Mouse (Mus musculus): ENCODE measurements at regions not wholly inside any gene's neighbourhood (a gene's known extent, or its start where the extent isn't known, plus 50 kb on each side); places are given as distances from the start of the nearest gene placed in this dataset.

DNA sequence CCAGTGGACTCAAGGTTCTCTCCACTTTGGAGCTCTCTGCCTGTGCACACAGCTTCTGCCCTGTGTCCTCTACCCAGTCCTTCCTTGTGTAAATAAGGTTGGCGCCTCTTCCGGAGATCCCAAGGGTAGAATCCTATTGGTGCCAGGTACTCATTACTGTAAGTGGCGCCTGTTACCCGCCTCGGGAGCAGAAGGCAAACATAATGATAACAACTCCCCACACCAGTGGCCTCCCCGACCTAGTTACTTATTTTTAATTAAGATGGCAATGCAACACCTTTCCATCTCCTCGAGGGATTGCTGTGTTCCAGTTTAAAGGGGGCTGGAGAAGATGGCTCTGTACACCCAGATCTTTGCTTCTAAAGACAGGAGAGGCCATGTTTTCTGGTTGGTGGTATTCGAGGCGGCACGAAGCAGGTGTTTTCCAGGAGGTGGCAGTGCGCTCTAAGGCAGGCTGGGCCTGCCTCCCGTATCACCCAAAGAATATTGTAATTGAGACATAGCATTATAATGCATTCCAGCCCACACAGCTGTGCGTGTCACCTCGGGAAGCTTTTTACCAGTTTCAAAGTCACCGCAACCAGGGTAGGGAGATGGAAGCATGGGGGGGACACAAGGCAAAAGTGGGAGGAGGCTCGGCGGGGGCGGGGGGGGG lies 168.7 kb downstream of the Klf7 start:
- Histone ChIP-seq H3K27ac (ENCODE audit: low read length) (no peak overlapping the region), H3K9me3 (replicated peaks; ENCODE audit: control insufficient read depth, low read length) (no peaks in the 10 kb centered on the region), H3K9ac (ENCODE audit: low read length) (no peak overlapping the region), H3K4me1 (ENCODE audit: control insufficient read depth, insufficient read depth, low read length) (no peaks in the 10 kb centered on the region; the same call in 1 of the 2 replicates), H3K27me3 (ENCODE audit: control insufficient read depth, insufficient read depth, low read length) (no peaks in the 10 kb centered on the region), H3K4me2 (ENCODE audit: low read depth, low read length) (peak overlapping the region; percentile 13; the same call in 1 of the 2 replicates), H3K4me3 (ENCODE audit: low read length) (no peak overlapping the region), H3K36me3 (ENCODE audit: control insufficient read depth, insufficient read depth) (no peaks in the 10 kb centered on the region)
- ATAC-seq (replicated peaks; ENCODE audit: extremely low read depth, insufficient read depth, low FRiP score): peak; percentile 45; the same call in 1 of the 2 replicates
- 55% methylated on average over 18 of the region's 18 CpGs for WGBS

DNA sequence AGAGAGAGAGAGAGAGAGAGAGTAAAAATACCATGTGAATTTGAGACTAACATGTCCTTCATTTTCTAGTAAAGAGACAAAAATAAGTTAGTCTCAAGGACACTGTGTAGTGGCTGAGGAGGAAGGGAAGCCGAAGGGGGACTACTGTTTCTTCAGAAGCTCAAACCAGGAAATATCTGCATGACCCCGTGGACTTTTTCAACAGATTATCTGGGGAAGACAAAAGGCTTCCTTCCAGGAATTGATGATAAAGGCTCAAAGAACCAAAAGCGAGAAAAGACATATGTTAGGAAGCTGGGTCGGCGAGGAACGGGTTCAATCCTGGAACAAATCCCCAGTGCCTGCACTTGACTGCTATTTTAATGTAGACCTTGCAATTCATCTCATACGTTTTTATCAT lies 170.4 kb downstream of the Klf7 start:
- no peak for ATAC-seq (replicated peaks; ENCODE audit: extremely low read depth, insufficient read depth, low FRiP score)
- Histone ChIP-seq H3K4me1 (ENCODE audit: control insufficient read depth, insufficient read depth, low read length) (no peaks in the 10 kb centered on the region; the same call in 1 of the 2 replicates), H3K9ac (ENCODE audit: low read length) (no peak overlapping the region), H3K27ac (ENCODE audit: low read length) (no peak overlapping the region), H3K27me3 (ENCODE audit: control insufficient read depth, insufficient read depth, low read length) (no peaks in the 10 kb centered on the region), H3K4me3 (ENCODE audit: low read length) (no peak overlapping the region), H3K36me3 (ENCODE audit: control insufficient read depth, insufficient read depth) (no peaks in the 10 kb centered on the region), H3K9me3 (replicated peaks; ENCODE audit: control insufficient read depth, low read length) (no peaks in the 10 kb centered on the region), H3K4me2 (ENCODE audit: low read depth, low read length) (no peak overlapping the region)
- 52% methylated on average over 7 of the region's 7 CpGs for WGBS

DNA sequence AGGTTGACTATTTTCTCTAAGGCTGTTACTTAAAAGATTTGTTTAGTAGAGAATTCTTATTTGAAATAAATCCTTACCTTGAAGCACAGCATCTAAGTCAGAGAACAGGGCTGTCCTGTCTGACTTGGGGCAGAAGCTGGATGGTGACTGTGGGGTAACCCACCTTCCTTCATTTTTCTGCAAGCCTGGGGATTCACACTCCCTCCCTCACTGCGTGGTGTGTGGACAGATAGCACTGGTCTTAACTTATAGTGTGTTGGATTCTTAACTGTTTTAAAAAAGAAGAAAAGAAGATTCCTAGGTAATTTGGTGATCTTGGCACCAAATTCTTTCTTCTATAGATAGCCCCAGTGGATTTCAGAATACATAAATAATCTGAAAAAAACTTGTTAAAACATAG lies 174.8 kb downstream of the Klf7 start:
- H3K27ac ChIP-seq (ENCODE audit: low read length): no peak overlapping the region
- WGBS: 41% methylated on average over 1 of the region's 1 CpGs
- H3K9ac ChIP-seq (ENCODE audit: low read length): no peak overlapping the region
- H3K4me3 ChIP-seq (ENCODE audit: low read length): no peak overlapping the region
- ATAC-seq (replicated peaks; ENCODE audit: extremely low read depth, insufficient read depth, low FRiP score): no peak
- H3K4me2 ChIP-seq (ENCODE audit: low read depth, low read length): no peak overlapping the region
- no peaks in the 10 kb centered on the region for H3K9me3 ChIP-seq (replicated peaks; ENCODE audit: control insufficient read depth, low read length)
- no peaks in the 10 kb centered on the region for H3K36me3 ChIP-seq (ENCODE audit: control insufficient read depth, insufficient read depth)
- no peaks in the 10 kb centered on the region; the same call in 1 of the 2 replicates for H3K4me1 ChIP-seq (ENCODE audit: control insufficient read depth, insufficient read depth, low read length)
- H3K27me3 ChIP-seq (ENCODE audit: control insufficient read depth, insufficient read depth, low read length): peaks cover 3% of the 10 kb centered on the region; the same call in 1 of the 2 replicates

DNA sequence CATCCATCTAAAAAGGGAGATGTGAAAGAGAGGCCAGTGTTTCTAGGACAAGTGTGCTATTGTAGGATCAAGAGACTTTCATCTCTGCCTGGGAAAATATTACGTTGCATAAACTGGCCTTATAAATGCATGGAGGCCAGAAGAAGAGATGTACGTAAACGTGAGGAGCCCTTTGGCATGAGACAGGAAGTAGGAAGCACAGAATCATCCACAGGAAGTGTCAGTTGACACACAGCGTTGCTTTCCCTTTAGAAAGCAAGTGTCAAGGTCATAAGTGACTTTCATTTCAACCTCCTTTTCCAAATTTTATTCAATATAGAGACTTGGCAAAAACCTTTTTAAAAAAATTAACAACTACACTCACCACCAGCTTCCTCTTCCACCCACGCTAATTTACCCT lies 175.2 kb downstream of the Klf7 start:
- H3K4me3 ChIP-seq (ENCODE audit: low read length): no peak overlapping the region
- H3K9ac ChIP-seq (ENCODE audit: low read length): no peak overlapping the region
- 65% methylated on average over 5 of the region's 5 CpGs for WGBS
- no peaks in the 10 kb centered on the region for H3K36me3 ChIP-seq (ENCODE audit: control insufficient read depth, insufficient read depth)
- peaks cover 6% of the 10 kb centered on the region for H3K27me3 ChIP-seq (ENCODE audit: control insufficient read depth, insufficient read depth, low read length)
- no peak for ATAC-seq (replicated peaks; ENCODE audit: extremely low read depth, insufficient read depth, low FRiP score)
- H3K4me1 ChIP-seq (ENCODE audit: control insufficient read depth, insufficient read depth, low read length): no peaks in the 10 kb centered on the region; the same call in 1 of the 2 replicates
- no peaks in the 10 kb centered on the region for H3K9me3 ChIP-seq (replicated peaks; ENCODE audit: control insufficient read depth, low read length)
- H3K27ac ChIP-seq (ENCODE audit: low read length): no peak overlapping the region
- H3K4me2 ChIP-seq (ENCODE audit: low read depth, low read length): no peak overlapping the region

DNA sequence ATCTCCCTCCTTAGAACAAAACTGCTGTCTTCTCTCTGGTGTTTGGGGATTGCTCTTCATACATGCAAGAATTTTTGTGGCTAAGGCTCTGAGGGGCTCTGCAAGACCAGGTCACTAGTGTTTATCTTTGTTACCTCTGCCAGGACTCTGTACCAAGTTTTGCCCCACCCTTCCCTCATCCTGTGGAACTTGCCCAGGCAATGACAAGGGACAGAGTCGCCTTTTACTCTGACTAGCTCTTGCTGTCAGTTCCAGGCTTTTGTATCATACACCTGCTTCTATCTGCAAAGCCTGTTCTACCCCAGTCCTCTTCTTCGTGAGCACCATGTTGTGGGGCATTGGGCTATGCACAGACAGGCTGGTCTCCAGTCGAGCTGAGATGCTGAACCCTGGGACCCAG lies 175.7 kb upstream of the 4933402D24Rik start:
- H3K27me3 ChIP-seq (ENCODE audit: control insufficient read depth, insufficient read depth, low read length): peaks cover 6% of the 10 kb centered on the region
- H3K9ac ChIP-seq (ENCODE audit: low read length): no peak overlapping the region
- H3K36me3 ChIP-seq (ENCODE audit: control insufficient read depth, insufficient read depth): no peaks in the 10 kb centered on the region
- no peak overlapping the region for H3K4me2 ChIP-seq (ENCODE audit: low read depth, low read length)
- WGBS: 58% methylated on average over 3 of the region's 3 CpGs
- ATAC-seq (replicated peaks; ENCODE audit: extremely low read depth, insufficient read depth, low FRiP score): no peak
- H3K9me3 ChIP-seq (replicated peaks; ENCODE audit: control insufficient read depth, low read length): no peaks in the 10 kb centered on the region
- H3K4me1 ChIP-seq (ENCODE audit: control insufficient read depth, insufficient read depth, low read length): no peaks in the 10 kb centered on the region
- H3K27ac ChIP-seq (ENCODE audit: low read length): no peak overlapping the region
- H3K4me3 ChIP-seq (ENCODE audit: low read length): no peak overlapping the region

DNA sequence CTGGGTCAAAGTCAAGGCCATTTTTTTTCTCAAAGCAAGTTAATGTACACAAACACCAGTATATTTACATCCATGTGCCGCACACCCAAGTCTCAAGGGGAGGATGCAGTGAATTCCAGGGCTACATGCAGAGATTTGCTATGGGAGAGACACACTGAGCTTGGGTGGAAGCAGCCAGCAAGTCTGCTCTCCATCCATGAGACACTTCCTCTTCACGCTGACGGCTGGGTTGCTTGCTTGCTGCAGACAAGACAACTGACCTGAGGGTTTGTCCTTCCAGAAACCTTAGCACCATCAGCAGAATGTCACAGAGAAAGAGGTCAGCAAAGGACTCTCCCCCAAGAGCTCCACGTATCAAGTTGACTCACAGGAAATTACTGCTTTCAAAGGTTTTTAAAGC lies 169.3 kb upstream of the 4933402D24Rik start:
- no peak for ATAC-seq (replicated peaks; ENCODE audit: extremely low read depth, insufficient read depth, low FRiP score)
- no peak overlapping the region for H3K9ac ChIP-seq (ENCODE audit: low read length)
- H3K27ac ChIP-seq (ENCODE audit: low read length): no peak overlapping the region
- no peak overlapping the region for H3K4me3 ChIP-seq (ENCODE audit: low read length)
- no peaks in the 10 kb centered on the region for H3K9me3 ChIP-seq (replicated peaks; ENCODE audit: control insufficient read depth, low read length)
- H3K4me1 ChIP-seq (ENCODE audit: control insufficient read depth, insufficient read depth, low read length): peaks cover 8% of the 10 kb centered on the region; the same call in 1 of the 2 replicates
- H3K36me3 ChIP-seq (ENCODE audit: control insufficient read depth, insufficient read depth): no peaks in the 10 kb centered on the region
- 43% methylated on average over 4 of the region's 4 CpGs for WGBS
- H3K4me2 ChIP-seq (ENCODE audit: low read depth, low read length): no peak overlapping the region
- peaks cover 37% of the 10 kb centered on the region for H3K27me3 ChIP-seq (ENCODE audit: control insufficient read depth, insufficient read depth, low read length)

DNA sequence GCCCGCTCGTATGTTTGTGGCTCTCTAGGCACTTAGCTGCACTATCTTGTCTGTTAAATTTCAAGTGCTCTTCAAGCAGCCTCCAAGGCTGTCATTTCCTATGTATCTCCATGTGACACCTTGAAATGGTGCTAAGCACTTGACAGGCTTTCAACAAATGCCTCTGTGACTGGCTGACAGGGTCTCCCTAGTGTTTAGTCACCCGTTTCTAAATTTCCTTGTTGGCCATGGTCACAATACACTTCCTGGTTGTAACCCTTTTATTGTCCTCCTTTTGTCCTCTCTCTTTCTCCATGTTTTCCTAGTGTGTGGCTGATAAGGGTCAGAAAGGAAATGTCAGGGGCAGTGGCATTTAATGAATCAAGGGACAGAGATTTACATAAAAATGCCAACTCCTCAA lies 168.4 kb upstream of the 4933402D24Rik start:
- no peak overlapping the region for H3K27ac ChIP-seq (ENCODE audit: low read length)
- no peak overlapping the region for H3K4me2 ChIP-seq (ENCODE audit: low read depth, low read length)
- peaks cover 37% of the 10 kb centered on the region for H3K27me3 ChIP-seq (ENCODE audit: control insufficient read depth, insufficient read depth, low read length)
- no peaks in the 10 kb centered on the region for H3K36me3 ChIP-seq (ENCODE audit: control insufficient read depth, insufficient read depth)
- no peaks in the 10 kb centered on the region for H3K9me3 ChIP-seq (replicated peaks; ENCODE audit: control insufficient read depth, low read length)
- 29% methylated on average over 3 of the region's 3 CpGs for WGBS
- no peak overlapping the region for H3K4me3 ChIP-seq (ENCODE audit: low read length)
- H3K9ac ChIP-seq (ENCODE audit: low read length): no peak overlapping the region
- H3K4me1 ChIP-seq (ENCODE audit: control insufficient read depth, insufficient read depth, low read length): peaks cover 8% of the 10 kb centered on the region; the same call in 1 of the 2 replicates
- peak; percentile 65; the same call in 1 of the 2 replicates for ATAC-seq (replicated peaks; ENCODE audit: extremely low read depth, insufficient read depth, low FRiP score)

DNA sequence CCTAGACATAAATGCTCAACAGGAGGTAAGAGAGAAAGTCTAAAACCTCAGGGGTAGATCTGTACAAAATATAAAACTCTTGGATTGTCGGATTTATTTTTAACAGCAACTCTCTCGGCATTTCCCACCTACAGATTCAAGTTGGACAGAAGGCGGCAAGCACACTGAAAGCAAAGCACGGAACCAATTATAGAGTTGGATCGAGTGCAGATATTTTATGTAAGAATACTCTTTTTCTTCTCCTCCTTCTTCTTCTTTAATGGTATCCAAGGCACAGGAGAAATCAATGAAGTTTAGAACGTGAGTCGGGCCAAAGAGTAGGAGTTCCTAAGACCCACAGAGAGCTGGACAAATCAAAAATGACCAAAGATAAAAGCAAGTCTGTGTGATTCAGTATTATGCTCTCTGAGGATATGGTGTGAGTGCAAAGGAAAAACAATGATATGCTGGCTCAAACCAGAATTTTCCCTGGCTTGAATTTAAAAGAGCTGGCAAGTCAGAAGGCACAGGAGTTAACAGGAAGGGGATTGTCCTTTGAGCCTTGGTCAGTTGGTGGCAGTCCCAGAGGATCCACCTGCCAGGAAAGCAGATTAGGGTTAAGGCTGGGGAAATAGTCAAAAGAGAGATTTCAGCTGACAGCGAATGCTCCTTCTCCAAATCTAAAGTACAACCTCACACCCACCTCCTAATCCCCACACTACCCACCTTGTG lies 165.7 kb upstream of the 4933402D24Rik start:
- no peak overlapping the region for H3K9ac ChIP-seq (ENCODE audit: low read length)
- H3K9me3 ChIP-seq (replicated peaks; ENCODE audit: control insufficient read depth, low read length): no peaks in the 10 kb centered on the region
- no peak overlapping the region for H3K4me2 ChIP-seq (ENCODE audit: low read depth, low read length)
- H3K36me3 ChIP-seq (ENCODE audit: control insufficient read depth, insufficient read depth): no peaks in the 10 kb centered on the region
- WGBS: 76% methylated on average over 8 of the region's 8 CpGs
- H3K27ac ChIP-seq (ENCODE audit: low read length): no peak overlapping the region
- ATAC-seq (replicated peaks; ENCODE audit: extremely low read depth, insufficient read depth, low FRiP score): no peak
- H3K4me3 ChIP-seq (ENCODE audit: low read length): no peak overlapping the region
- H3K27me3 ChIP-seq (ENCODE audit: control insufficient read depth, insufficient read depth, low read length): peaks cover 39% of the 10 kb centered on the region
- H3K4me1 ChIP-seq (ENCODE audit: control insufficient read depth, insufficient read depth, low read length): peaks cover 8% of the 10 kb centered on the region; the same call in 1 of the 2 replicates

DNA sequence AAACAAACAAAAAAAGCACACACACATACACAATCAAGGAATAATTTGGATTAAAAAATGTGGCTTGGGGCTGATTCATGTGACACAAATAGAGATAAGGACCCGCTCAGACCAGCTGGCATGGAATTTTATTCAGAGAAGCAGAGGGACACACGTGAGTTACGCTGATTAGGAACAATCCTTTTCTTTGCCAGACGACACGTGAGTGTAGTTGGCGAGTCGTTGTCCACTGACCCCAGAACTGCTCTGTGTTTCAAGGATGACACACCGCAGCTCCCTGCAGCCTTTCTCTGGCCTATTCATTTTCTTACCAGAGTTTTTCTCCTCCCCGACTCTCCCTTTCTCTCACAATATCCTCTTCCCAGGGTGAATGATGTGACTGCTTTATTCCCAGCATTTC lies 163.4 kb upstream of the 4933402D24Rik start:
- peaks cover 35% of the 10 kb centered on the region for H3K27me3 ChIP-seq (ENCODE audit: control insufficient read depth, insufficient read depth, low read length)
- H3K36me3 ChIP-seq (ENCODE audit: control insufficient read depth, insufficient read depth): no peaks in the 10 kb centered on the region
- H3K4me3 ChIP-seq (ENCODE audit: low read length): no peak overlapping the region
- no peak overlapping the region for H3K27ac ChIP-seq (ENCODE audit: low read length)
- peaks cover 4% of the 10 kb centered on the region; the same call in 1 of the 2 replicates for H3K4me1 ChIP-seq (ENCODE audit: control insufficient read depth, insufficient read depth, low read length)
- H3K4me2 ChIP-seq (ENCODE audit: low read depth, low read length): no peak overlapping the region
- ATAC-seq (replicated peaks; ENCODE audit: extremely low read depth, insufficient read depth, low FRiP score): no peak
- no peaks in the 10 kb centered on the region for H3K9me3 ChIP-seq (replicated peaks; ENCODE audit: control insufficient read depth, low read length)
- H3K9ac ChIP-seq (ENCODE audit: low read length): no peak overlapping the region
- WGBS: 39% methylated on average over 9 of the region's 9 CpGs
